11 mouse cellular contexts compared by ENCODE assay signal in genomic region chr10:51056950-51057349, GRCm38 (mm10).
DNase-seq lines count a peak whose midpoint lies in the region; ATAC-seq and TF ChIP-seq lines count a peak whose summit lies in the region.
"Had no signal": no experiment of that assay in that cellular context is flagged by ENCODE, and none has a peak within 500 bp of the region (broad histone marks: within the 10 kb centered on the region; RNA-seq: fewer than 3 reads in every experiment).

No protein-coding gene starts in this region.

- H3K9ac ChIP-seq in hindbrain, postnatal 0 days (replicated peaks; ENCODE audit: low read length) = no peak overlapping the region
- no peak overlapping the region for H3K9ac ChIP-seq in hindbrain, embryonic 11.5 days (ENCODE audit: low read depth, low read length)
- no peak overlapping the region for H3K9ac ChIP-seq in neural tube, embryonic 14.5 days (replicated peaks; ENCODE audit: low read depth, low read length)
- no peak overlapping the region for H3K9ac ChIP-seq in neural tube, embryonic 15.5 days (replicated peaks)
- H3K9ac ChIP-seq: intestine, embryonic 15.5 days; liver, embryonic 12.5 days had no signal

- 25% methylated on average over 1 of the region's 1 CpGs for WGBS in hindbrain, postnatal 0 days
- 64% methylated on average over 1 of the region's 1 CpGs for whole genome bisulfite sequencing in hindbrain, embryonic 11.5 days
- 43% methylated on average over 1 of the region's 1 CpGs for WGBS in neural tube, embryonic 14.5 days
- 36% methylated on average over 1 of the region's 1 CpGs for WGBS in neural tube, embryonic 15.5 days

- intact Hi-C loops in gastrocnemius, postnatal 36 days (cut with DNase I) = no loop called here

- H3K27me3 ChIP-seq in hindbrain, postnatal 0 days (ENCODE audit: insufficient read depth, low read length) = no peaks in the 10 kb centered on the region
- no peaks in the 10 kb centered on the region for H3K27me3 ChIP-seq in hindbrain, embryonic 11.5 days (ENCODE audit: control insufficient read depth, insufficient read depth, low read length)
- H3K27me3 ChIP-seq in neural tube, embryonic 14.5 days (ENCODE audit: control insufficient read depth, insufficient read depth, low read length) = no peaks in the 10 kb centered on the region
- H3K27me3 ChIP-seq in neural tube, embryonic 15.5 days (replicated peaks) = no peaks in the 10 kb centered on the region
- H3K27me3 ChIP-seq: intestine, embryonic 15.5 days; liver, embryonic 12.5 days had no signal

- peak; percentile 19 to 22 for DNase-seq in cerebellum, postnatal 14 days
- no peak for DNase-seq in cerebellum, adult 9-11 months
- peak; percentile 63 for DNase-seq in hindbrain, postnatal 0 days (ENCODE audit: low spot score)
- no peak for DNase-seq in hindbrain, embryonic 11.5 days (ENCODE audit: low spot score)
- DNase-seq in layer of hippocampus, adult 11-12 months (ENCODE audit: low spot score) = no peak
- DNase-seq in gastrocnemius, postnatal 36 days = no peak
- DNase-seq: cerebellum, adult 9-10 months had no signal

- no peak overlapping the region for H3K4me2 ChIP-seq in hindbrain, postnatal 0 days (ENCODE audit: low read depth, low read length)
- H3K4me2 ChIP-seq in hindbrain, embryonic 11.5 days (replicated peaks; ENCODE audit: low read depth, low read length) = no peak overlapping the region
- H3K4me2 ChIP-seq in neural tube, embryonic 14.5 days (ENCODE audit: low read depth, low read length) = no peak overlapping the region
- H3K4me2 ChIP-seq in neural tube, embryonic 15.5 days = no peak overlapping the region
- H3K4me2 ChIP-seq: intestine, embryonic 15.5 days; liver, embryonic 12.5 days had no signal

- no peak for TF ChIP-seq CTCF in hindbrain, postnatal 0 days (IDR thresholded peaks at IDR 0.05; ENCODE audit: low read depth)

- no peaks in the 10 kb centered on the region for H3K4me1 ChIP-seq in hindbrain, postnatal 0 days (ENCODE audit: insufficient read depth, low read length)
- no peaks in the 10 kb centered on the region for H3K4me1 ChIP-seq in hindbrain, embryonic 11.5 days (replicated peaks; ENCODE audit: control insufficient read depth, insufficient read depth, low read length)
- H3K4me1 ChIP-seq in neural tube, embryonic 14.5 days (ENCODE audit: control insufficient read depth, insufficient read depth, low read length) = no peaks in the 10 kb centered on the region
- no peaks in the 10 kb centered on the region for H3K4me1 ChIP-seq in neural tube, embryonic 15.5 days
- H3K4me1 ChIP-seq: intestine, embryonic 15.5 days; liver, embryonic 12.5 days had no signal

- ATAC-seq in hindbrain, postnatal 0 days = peak; percentile 62; the same call in 1 of the 2 replicates
- no peak for ATAC-seq in hindbrain, embryonic 11.5 days (ENCODE audit: low FRiP score)
- ATAC-seq in neural tube, embryonic 14.5 days (ENCODE audit: low read depth) = peak; percentile 34; the same call in 1 of the 2 replicates
- no peak for ATAC-seq in neural tube, embryonic 15.5 days (ENCODE audit: low FRiP score)
- ATAC-seq: intestine, embryonic 15.5 days; liver, embryonic 12.5 days had no signal

- H3K9me3 ChIP-seq in hindbrain, postnatal 0 days (ENCODE audit: low read length) = no peaks in the 10 kb centered on the region
- H3K9me3 ChIP-seq in hindbrain, embryonic 11.5 days (ENCODE audit: control insufficient read depth, low read length) = no peaks in the 10 kb centered on the region
- H3K9me3 ChIP-seq in neural tube, embryonic 14.5 days (ENCODE audit: control insufficient read depth, low read length) = no peaks in the 10 kb centered on the region
- no peaks in the 10 kb centered on the region for H3K9me3 ChIP-seq in neural tube, embryonic 15.5 days (replicated peaks)
- H3K9me3 ChIP-seq: intestine, embryonic 15.5 days; liver, embryonic 12.5 days had no signal

- no peak overlapping the region for H3K4me3 ChIP-seq in hindbrain, postnatal 0 days (ENCODE audit: low read length)
- H3K4me3 ChIP-seq in hindbrain, embryonic 11.5 days (ENCODE audit: low read depth, low read length) = no peak overlapping the region
- H3K4me3 ChIP-seq in neural tube, embryonic 14.5 days (ENCODE audit: low read depth, low read length) = no peak overlapping the region
- no peak overlapping the region for H3K4me3 ChIP-seq in neural tube, embryonic 15.5 days (replicated peaks)
- H3K4me3 ChIP-seq: intestine, embryonic 15.5 days; liver, embryonic 12.5 days had no signal

- no peak overlapping the region for H3K27ac ChIP-seq in hindbrain, postnatal 0 days
- no peak overlapping the region for H3K27ac ChIP-seq in hindbrain, embryonic 11.5 days (ENCODE audit: low read depth, low read length)
- H3K27ac ChIP-seq in neural tube, embryonic 14.5 days (ENCODE audit: low read depth, low read length) = no peak overlapping the region
- no peak overlapping the region for H3K27ac ChIP-seq in neural tube, embryonic 15.5 days (replicated peaks)
- H3K27ac ChIP-seq: intestine, embryonic 15.5 days; liver, embryonic 12.5 days had no signal

- no peaks in the 10 kb centered on the region for H3K36me3 ChIP-seq in hindbrain, postnatal 0 days (ENCODE audit: insufficient read depth, low read length)
- H3K36me3 ChIP-seq in hindbrain, embryonic 11.5 days (ENCODE audit: control insufficient read depth, insufficient read depth, low read length) = no peaks in the 10 kb centered on the region
- no peaks in the 10 kb centered on the region for H3K36me3 ChIP-seq in neural tube, embryonic 14.5 days (ENCODE audit: control insufficient read depth, insufficient read depth, low read length)
- no peaks in the 10 kb centered on the region for H3K36me3 ChIP-seq in neural tube, embryonic 15.5 days
- H3K36me3 ChIP-seq: intestine, embryonic 15.5 days; liver, embryonic 12.5 days had no signal

Comparison
In these comparisons a context has a peak if more than half of its experiments do, and no peak if none do; other contexts are left out.
1. DNase-seq: peak in cerebellum, postnatal 14 days (2 of 2) and hindbrain, postnatal 0 days (single experiment); none in cerebellum, adult 9-11 months (single experiment), hindbrain, embryonic 11.5 days (single experiment), layer of hippocampus, adult 11-12 months (single experiment) and gastrocnemius, postnatal 36 days (0 of 2).
2. ATAC-seq: peak in hindbrain, postnatal 0 days (single experiment) and neural tube, embryonic 14.5 days (single experiment); none in hindbrain, embryonic 11.5 days (single experiment) and neural tube, embryonic 15.5 days (single experiment).